In the genomic region with DNA sequence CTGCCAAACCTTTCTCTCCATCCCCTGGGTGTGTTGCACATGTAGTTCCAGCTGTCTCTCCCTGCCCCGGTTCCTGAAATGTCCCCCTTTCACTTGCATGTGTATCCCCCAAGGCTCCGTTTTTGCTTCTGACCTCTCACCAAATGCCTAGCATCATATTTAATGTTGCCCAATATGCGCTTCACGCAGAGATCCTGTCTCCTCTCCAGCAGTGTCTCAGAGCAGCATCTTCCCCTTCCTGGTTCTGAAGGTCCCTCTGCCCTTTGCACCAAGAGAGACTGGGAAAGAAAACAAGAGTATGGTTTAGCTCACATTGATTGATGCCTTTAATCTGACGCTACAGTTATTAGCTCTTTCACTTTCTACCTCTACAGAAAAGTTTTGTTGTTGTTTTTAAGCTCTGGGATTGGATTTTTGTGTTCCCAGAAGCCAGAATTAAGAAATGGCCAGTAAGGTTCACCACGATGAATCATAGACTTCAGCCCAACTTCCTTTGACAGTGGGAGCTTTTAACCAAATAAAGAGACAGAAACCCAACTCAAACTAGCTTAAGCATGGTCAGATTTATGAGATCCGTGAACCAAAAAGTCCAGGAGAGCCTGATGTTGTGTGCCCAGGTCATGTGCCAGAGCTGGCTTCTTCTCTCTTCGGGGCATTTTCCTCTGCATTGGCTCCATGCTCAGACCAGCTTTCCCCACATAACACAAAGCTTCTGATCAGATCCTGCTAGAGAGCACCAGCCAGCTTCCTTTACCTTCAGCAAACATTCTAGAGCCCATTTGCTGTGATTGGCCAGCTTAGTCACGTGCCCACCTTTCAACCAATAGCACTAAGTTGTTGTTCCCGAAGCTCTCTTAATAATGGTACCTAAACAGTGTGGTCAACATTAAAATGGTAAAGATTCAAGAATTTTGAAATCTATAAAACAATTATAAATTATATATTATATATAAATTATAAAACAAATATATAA, we compare ENCODE assay signal across 33 mouse cellular contexts. TPM values are rescaled to one million over a fixed set of nuclear protein-coding genes. Genes with fewer than 3 reads are reported as not detected.
DNase-seq lines count a peak whose midpoint lies in the region; ATAC-seq and TF ChIP-seq lines count a peak whose summit lies in the region.
"Had no signal": no experiment of that assay in that cellular context is flagged by ENCODE, and none has a peak within 500 bp of the region (broad histone marks: within the 10 kb centered on the region; RNA-seq: fewer than 3 reads in every experiment).

No protein-coding gene starts in this region.

- H3K4me3 ChIP-seq in gastrocnemius, adult 2 months: no peak overlapping the region
- no peak overlapping the region for H3K4me3 ChIP-seq in midbrain, embryonic 15.5 days
- H3K4me3 ChIP-seq in hindbrain, embryonic 14.5 days (replicated peaks; ENCODE audit: low read length): no peak overlapping the region
- H3K4me3 ChIP-seq: embryonic facial prominence, embryonic 15.5 days; hindbrain, embryonic 10.5 days; layer of hippocampus, adult 2 months; liver, embryonic 12.5 days; midbrain, embryonic 12.5 days; neural tube, embryonic 12.5 days had no signal

- intact Hi-C loops in gastrocnemius, adult 2 months (cut with DNase I): no loop called here

- H3K27ac ChIP-seq in gastrocnemius, adult 2 months: peak overlapping the region; percentile 49; the same call in 1 of the 2 replicates
- H3K27ac ChIP-seq in midbrain, embryonic 15.5 days: no peak overlapping the region
- H3K27ac ChIP-seq in hindbrain, embryonic 14.5 days: no peak overlapping the region
- H3K27ac ChIP-seq: embryonic facial prominence, embryonic 15.5 days; hindbrain, embryonic 10.5 days; hindbrain, postnatal 0 days; layer of hippocampus, adult 2 months; liver, embryonic 12.5 days; midbrain, embryonic 12.5 days; neural tube, embryonic 12.5 days had no signal

- 90% methylated on average over 10 of the region's 10 CpGs for WGBS in midbrain, embryonic 15.5 days
- 88% methylated on average over 10 of the region's 10 CpGs for WGBS in hindbrain, embryonic 14.5 days

- H3K4me1 ChIP-seq in midbrain, embryonic 15.5 days: peaks cover 10% of the 10 kb centered on the region
- no peaks in the 10 kb centered on the region for H3K4me1 ChIP-seq in hindbrain, embryonic 14.5 days (replicated peaks; ENCODE audit: control insufficient read depth, insufficient read depth, low read length)
- H3K4me1 ChIP-seq: embryonic facial prominence, embryonic 15.5 days; liver, embryonic 12.5 days; neural tube, embryonic 12.5 days had no signal

- DNase-seq in gastrocnemius, adult 2 months: no peak
- no peak for DNase-seq in gastrocnemius, adult 18-20 months (ENCODE audit: low spot score)
- DNase-seq in 416B (ENCODE audit: low read depth) (peak; percentile 80), R1 (ENCODE audit: low read depth, low spot score) (peak; percentile 54)
- no peak for DNase-seq in layer of hippocampus, adult 11-12 months (ENCODE audit: low spot score)
- DNase-seq in hindbrain, embryonic 14.5 days (ENCODE audit: low spot score): no peak
- DNase-seq: cerebellum, adult 11-12 months; cerebellum, postnatal 25 days; gastrocnemius, postnatal 36 days; kidney, adult 18-20 months; kidney, postnatal 10 days; lung, adult 18-20 months; lung, postnatal 10 days; right cerebral cortex, postnatal 25 days; thymus, postnatal 14 days had no signal

- H3K36me3 ChIP-seq in midbrain, embryonic 15.5 days (replicated peaks): no peaks in the 10 kb centered on the region
- H3K36me3 ChIP-seq in hindbrain, embryonic 14.5 days (replicated peaks; ENCODE audit: control insufficient read depth, insufficient read depth): no peaks in the 10 kb centered on the region
- H3K36me3 ChIP-seq: embryonic facial prominence, embryonic 15.5 days; hindbrain, embryonic 10.5 days; liver, embryonic 12.5 days; midbrain, embryonic 12.5 days; neural tube, embryonic 12.5 days had no signal

- no peaks in the 10 kb centered on the region for H3K9me3 ChIP-seq in midbrain, embryonic 15.5 days
- no peaks in the 10 kb centered on the region for H3K9me3 ChIP-seq in hindbrain, embryonic 14.5 days (ENCODE audit: control insufficient read depth, low read length)
- H3K9me3 ChIP-seq: embryonic facial prominence, embryonic 15.5 days; hindbrain, embryonic 10.5 days; liver, embryonic 12.5 days; midbrain, embryonic 12.5 days; neural tube, embryonic 12.5 days had no signal

- peak; percentile 22; a peak in 1 of 4 replicates for ATAC-seq in hematopoietic stem cell, adult 5-6 weeks (replicated peaks in 1 of 2; ENCODE audit: insufficient read depth in 1 of 2, low FRiP score in 2 of 2, low TSS enrichment in 1 of 2, low read depth in 1 of 2, poor library complexity in 2 of 2, severe bottlenecking in 2 of 2)
- ATAC-seq in midbrain, embryonic 15.5 days (replicated peaks): no peak
- ATAC-seq in hindbrain, embryonic 14.5 days (ENCODE audit: low FRiP score): no peak
- ATAC-seq: forebrain, embryonic 16.5 days; hindbrain, postnatal 0 days; liver, embryonic 12.5 days had no signal

- TF ChIP-seq CTCF in gastrocnemius, adult 2 months (IDR thresholded peaks at IDR 0.05): no peak

- no peak overlapping the region for H3K9ac ChIP-seq in midbrain, embryonic 15.5 days
- H3K9ac ChIP-seq in hindbrain, embryonic 14.5 days: no peak overlapping the region
- H3K9ac ChIP-seq: embryonic facial prominence, embryonic 15.5 days; liver, embryonic 12.5 days; midbrain, embryonic 12.5 days; neural tube, embryonic 12.5 days had no signal

- H3K27me3 ChIP-seq in midbrain, embryonic 15.5 days (replicated peaks): no peaks in the 10 kb centered on the region
- H3K27me3 ChIP-seq in hindbrain, embryonic 14.5 days (ENCODE audit: control insufficient read depth, insufficient read depth, low read length): no peaks in the 10 kb centered on the region
- H3K27me3 ChIP-seq: embryonic facial prominence, embryonic 15.5 days; neural tube, embryonic 12.5 days had no signal

- no peak overlapping the region for H3K4me2 ChIP-seq in midbrain, embryonic 15.5 days
- no peak overlapping the region for H3K4me2 ChIP-seq in hindbrain, embryonic 14.5 days (replicated peaks)
- H3K4me2 ChIP-seq: embryonic facial prominence, embryonic 15.5 days; heart, embryonic 11.5 days; liver, embryonic 12.5 days; midbrain, embryonic 12.5 days; neural tube, embryonic 12.5 days had no signal

RNA-seq across cellular contexts. Expression of a gene that starts 12.2 kb away (rescaled TPM):
- not detected for total RNA-seq in gastrocnemius, adult 2 months (2021)
- total RNA-seq in gastrocnemius, adult 18-20 months (2021): not detected
- not detected in 2 replicates for total RNA-seq in hematopoietic stem cell, adult 5-6 weeks (2017)
- polyA plus RNA-seq in midbrain, embryonic 15.5 days (2015; fragmentation: Nextera tagmentation; extraction: Ambion mirVana): not detected in 2 replicates
- polyA plus RNA-seq in hindbrain, embryonic 14.5 days (2014; fragmentation: Nextera tagmentation; extraction: Ambion mirVana): not detected in 2 replicates
- total RNA-seq: adrenal gland, adult 18-20 months; adrenal gland, postnatal 4 days; gastrocnemius, postnatal 36 days; hindbrain, postnatal 0 days; layer of hippocampus, adult 2 months; layer of hippocampus, postnatal 25 days; left cerebral cortex, postnatal 10 days had no signal
- polyA plus RNA-seq: embryonic facial prominence, embryonic 15.5 days; forebrain, embryonic 16.5 days; heart, embryonic 11.5 days; heart, postnatal 0 days; hindbrain, embryonic 10.5 days; hindbrain, postnatal 0 days; limb, embryonic 11.5 days; liver, embryonic 12.5 days; midbrain, embryonic 12.5 days; neural tube, embryonic 12.5 days; stomach, embryonic 14.5 days had no signal

RNA-seq across cellular contexts. Expression of a gene that starts 40.6 kb away (rescaled TPM):
- total RNA-seq in gastrocnemius, adult 2 months (2021): 1 to 10 TPM; 5.7 to 6.1 TPM
- 1 to 10 TPM; 3.3 to 7.9 TPM for total RNA-seq in gastrocnemius, adult 18-20 months (2021)
- total RNA-seq in hematopoietic stem cell, adult 5-6 weeks (2017): 4.6 and 5.7 TPM in 2 replicates
- polyA plus RNA-seq in midbrain, embryonic 15.5 days (2015; fragmentation: Nextera tagmentation; extraction: Ambion mirVana): 7.3 and 9.1 TPM in 2 replicates
- 6.5 and 8.2 TPM in 2 replicates for polyA plus RNA-seq in hindbrain, embryonic 14.5 days (2014; fragmentation: Nextera tagmentation; extraction: Ambion mirVana)

Comparison
In these comparisons a context has a peak if more than half of its experiments do, and no peak if none do; other contexts are left out.
1. DNase-seq: peak in 416B (single experiment) and R1 (single experiment); none in gastrocnemius, adult 2 months (single experiment), gastrocnemius, adult 18-20 months (single experiment), layer of hippocampus, adult 11-12 months (single experiment) and hindbrain, embryonic 14.5 days (single experiment).
2. ATAC-seq: peak in hematopoietic stem cell, adult 5-6 weeks (2 of 2); none in midbrain, embryonic 15.5 days (single experiment) and hindbrain, embryonic 14.5 days (single experiment).